ENCODE assay signal across 31 mouse cellular contexts in genomic region chrX:73435252-73435651, GRCm38 (mm10). TPM values are rescaled to one million over a fixed set of nuclear protein-coding genes. Genes with fewer than 3 reads are reported as not detected.
A peak's percentile ranks its signal among the peaks of the same experiment; 100 is the strongest.
DNase-seq lines count a peak whose midpoint lies in the region; TF ChIP-seq lines count a peak whose summit lies in the region.
"Had no signal": no experiment of that assay in that cellular context is flagged by ENCODE, and none has a peak within 500 bp of the region (broad histone marks: within the 10 kb centered on the region; RNA-seq: fewer than 3 reads in every experiment).

TSS of gene Trex2 (minus strand) at chrX:73435344.

- no peak within 1 kb of the TSS for H3K4me3 ChIP-seq in small intestine, adult 2 months (ENCODE audit: low read depth, low read length)
- H3K4me3 ChIP-seq: embryonic facial prominence, embryonic 12.5 days; erythroblast, embryonic 14.5 days; heart, embryonic 13.5 days; lung, embryonic 15.5 days; midbrain, embryonic 10.5 days had no signal

- 40% methylated on average over 11 of the region's 11 CpGs for WGBS in small intestine, adult 2 months

- H3K4me1 ChIP-seq in small intestine, adult 2 months (ENCODE audit: control insufficient read depth, insufficient read depth, insufficient read length, low read length): peaks cover 29% of the 10 kb centered on the region
- H3K4me1 ChIP-seq: embryonic facial prominence, embryonic 12.5 days; lung, embryonic 15.5 days; midbrain, embryonic 10.5 days had no signal

- H3K27me3 ChIP-seq in small intestine, adult 2 months (ENCODE audit: control insufficient read depth, insufficient read depth, low read length): no peaks in the 10 kb centered on the region; the same call in 1 of the 2 replicates
- H3K27me3 ChIP-seq: embryonic facial prominence, embryonic 12.5 days; lung, embryonic 15.5 days had no signal

- peak within 1 kb of the TSS; percentile 29 for H3K27ac ChIP-seq in small intestine, adult 2 months (ENCODE audit: insufficient read depth, low read depth, low read length)
- H3K27ac ChIP-seq: embryonic facial prominence, embryonic 12.5 days; heart, embryonic 13.5 days; hindbrain, embryonic 14.5 days; lung, embryonic 15.5 days; midbrain, embryonic 10.5 days had no signal

- TF ChIP-seq CTCF in small intestine, adult 2 months (IDR thresholded peaks at IDR 0.05; ENCODE audit: extremely low read depth, insufficient read length, insufficient replicate concordance, low read depth, low read length): no peak

- peak; percentile 12 to 48 for DNase-seq in lung, adult 18-20 months
- no peak for DNase-seq in lung, postnatal 14 days
- peak; percentile 12 to 36 for DNase-seq in urinary bladder, postnatal 36 days (ENCODE audit: low spot score in 2 of 2)
- DNase-seq in urinary bladder, postnatal 4 days (ENCODE audit: low spot score in 2 of 2): no peak
- no peak for DNase-seq in kidney, adult 8-10 months
- DNase-seq in right cerebral cortex, postnatal 36 days (ENCODE audit: low spot score in 2 of 2): no peak
- DNase-seq: adrenal gland, postnatal 14 days; B cell, adult 2 months; cerebellum, adult 11 months; cerebellum, adult 9-10 months; cerebellum, postnatal 36 days; heart, postnatal 10 days; kidney, postnatal 14 days; layer of hippocampus, adult 9-11 months; right cerebral cortex, postnatal 25 days; thymus, postnatal 25 days had no signal

- 0 out of 2 replicates have a peak, but pooled peaks cover 2% of the 10 kb centered on the region for H3K36me3 ChIP-seq in small intestine, adult 2 months (ENCODE audit: control insufficient read depth, insufficient read depth, low read length)
- H3K36me3 ChIP-seq: lung, embryonic 15.5 days had no signal

- TF ChIP-seq POLR2A in small intestine, adult 2 months (IDR thresholded peaks at IDR 0.05; ENCODE audit: low read depth, low read length): no peak

RNA-seq across cellular contexts. Expression of gene Trex2, which starts in this region (rescaled TPM):
- polyA plus RNA-seq in small intestine, adult 2 months (2012; rRNA removed): 2.4 and 5.4 TPM in 2 replicates
- polyA plus RNA-seq: embryonic facial prominence, embryonic 12.5 days; erythroblast, embryonic 14.5 days; forebrain, embryonic 11.5 days; forebrain, embryonic 16.5 days; heart, embryonic 13.5 days; hindbrain, embryonic 14.5 days; intestine, postnatal 0 days; kidney, embryonic 14.5 days; limb, embryonic 11.5 days; liver, embryonic 11.5 days; lung, embryonic 15.5 days; midbrain, embryonic 10.5 days; midbrain, embryonic 16.5 days; neural tube, embryonic 11.5 days had no signal

Comparison
In these comparisons a context has a peak if more than half of its experiments do, and no peak if none do; other contexts are left out.
1. DNase-seq: peak in lung, adult 18-20 months (2 of 2) and urinary bladder, postnatal 36 days (2 of 2); none in lung, postnatal 14 days (single experiment), urinary bladder, postnatal 4 days (0 of 2), kidney, adult 8-10 months (0 of 2) and right cerebral cortex, postnatal 36 days (0 of 2).